Mouse (Mus musculus): ENCODE data around the gene Tcf7l2.

Tcf7l2 gene

GRCm38 (mm10) chr19:55902573-55903385, 161.2 kb downstream of the Tcf7l2 start:
- DNase-seq (ENCODE audit: low spot score), result no peak

GRCm38 (mm10) chr19:55909039-55909438, 167.4 kb downstream of the Tcf7l2 start:
- no peak for DNase-seq (ENCODE audit: low spot score)

- no peak for DNase-seq (ENCODE audit: low spot score)
These were observed 170.3 kb downstream of the Tcf7l2 start for GRCm38 (mm10) chr19:55911941-55912340.

DNA sequence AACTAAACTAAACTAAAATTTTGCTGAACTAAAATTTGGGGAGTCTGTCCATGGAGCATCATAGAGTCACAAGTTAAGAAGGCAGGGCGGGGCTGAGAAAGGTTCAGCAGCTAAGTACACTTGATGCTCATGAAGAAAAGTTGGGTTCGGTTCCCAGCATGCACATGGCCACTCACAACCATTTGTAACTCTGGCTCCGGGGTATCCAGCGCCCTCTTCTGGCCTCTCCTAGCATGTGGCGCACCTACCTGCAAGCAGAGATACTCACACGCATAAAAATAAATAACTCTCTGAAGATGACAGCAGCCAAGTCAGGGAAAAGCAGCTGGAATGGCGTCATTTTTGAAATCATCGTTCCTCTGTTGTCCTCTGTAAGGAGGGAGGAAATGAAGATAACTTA, 171.2 kb downstream of the Tcf7l2 start:
- no peak for DNase-seq (ENCODE audit: low spot score)

DNA sequence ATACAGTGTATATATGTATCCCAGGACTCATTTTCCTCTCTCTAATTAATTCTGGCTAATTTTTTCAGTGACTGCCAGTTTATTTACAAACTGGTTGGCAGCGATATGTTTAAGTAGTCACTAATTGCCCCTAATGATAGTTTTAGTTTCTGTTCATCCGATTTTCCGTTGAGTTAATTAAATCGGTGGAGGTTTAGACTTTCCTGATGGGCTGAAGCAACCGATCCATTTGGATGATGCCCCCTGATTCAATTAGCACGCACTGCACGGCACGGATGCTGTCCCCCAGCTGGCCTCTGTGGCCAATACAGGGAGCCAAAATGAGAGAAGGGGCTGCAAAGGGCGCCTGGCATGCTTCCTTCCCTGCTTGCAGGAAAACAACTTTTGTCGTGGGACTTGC, 172.0 kb downstream of the Tcf7l2 start:
- DNase-seq (ENCODE audit: low spot score), result no peak

- DNase-seq (ENCODE audit: low spot score), result no peak
These were observed 173.1 kb downstream of the Tcf7l2 start for GRCm38 (mm10) chr19:55914614-55915211.

- no peak for DNase-seq (ENCODE audit: low spot score)
These were observed 173.9 kb downstream of the Tcf7l2 start for GRCm38 (mm10) chr19:55915506-55915905.

GRCm38 (mm10) chr19:55916211-55916610, 174.6 kb downstream of the Tcf7l2 start:
- DNase-seq (ENCODE audit: low spot score), result no peak

DNA sequence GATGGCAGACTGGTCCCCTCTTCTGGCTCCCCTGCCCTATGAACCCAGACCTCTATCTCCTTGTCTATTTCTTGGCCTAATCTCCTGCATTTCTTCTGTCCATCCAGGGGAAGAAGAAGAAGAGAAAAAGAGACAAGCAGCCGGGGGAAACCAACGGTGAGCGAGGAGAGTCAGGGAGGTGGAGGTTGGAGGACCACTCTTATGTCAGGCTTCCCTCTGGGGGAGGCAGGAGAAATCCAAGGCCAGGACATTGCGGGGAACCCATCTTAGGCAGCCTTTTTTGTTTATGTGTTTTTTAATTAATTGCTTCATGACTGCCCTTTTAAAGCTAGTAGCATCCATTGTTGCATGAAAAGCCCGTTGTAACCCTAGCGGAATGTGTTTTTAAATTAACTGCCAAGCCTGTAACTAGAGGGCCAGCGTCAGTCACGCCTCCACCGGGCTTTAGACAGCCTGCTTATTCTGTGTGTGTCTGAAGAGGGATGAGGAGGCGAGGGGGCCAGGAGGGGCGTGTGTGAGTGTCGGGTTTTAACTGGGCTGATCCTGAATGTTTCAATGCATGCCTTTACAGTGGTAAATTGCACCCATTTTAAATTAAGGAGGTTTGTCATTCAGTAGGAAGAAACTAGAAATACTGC, 182.3 kb downstream of the Tcf7l2 start:
- no peak for DNase-seq (ENCODE audit: low spot score)

GRCm38 (mm10) chr19:55924800-55925199, 183.2 kb downstream of the Tcf7l2 start:
- no peak for DNase-seq (ENCODE audit: low spot score)

DNA sequence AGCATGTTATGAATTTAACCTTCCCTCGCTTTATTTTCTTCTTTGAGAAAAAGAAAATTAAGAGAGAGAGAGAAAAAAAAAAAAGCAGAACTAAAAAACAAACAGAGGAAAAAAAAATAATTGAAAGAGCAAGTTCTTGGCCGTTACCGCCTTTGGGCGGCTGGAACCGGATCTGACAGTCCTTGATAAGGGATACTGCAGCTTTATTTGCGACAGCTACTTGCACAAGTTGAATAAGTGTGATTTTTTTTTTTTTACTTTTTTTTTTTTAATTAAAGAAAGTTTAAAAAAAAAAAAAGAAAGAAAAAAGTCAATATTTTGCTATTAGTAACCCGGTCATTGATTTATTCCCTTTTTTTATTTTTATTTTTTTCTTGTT, 183.8 kb downstream of the Tcf7l2 start:
- no peak for DNase-seq (ENCODE audit: low spot score)

- no peak for DNase-seq (ENCODE audit: low spot score)
These were observed 184.3 kb downstream of the Tcf7l2 start for GRCm38 (mm10) chr19:55925804-55926521.

DNA sequence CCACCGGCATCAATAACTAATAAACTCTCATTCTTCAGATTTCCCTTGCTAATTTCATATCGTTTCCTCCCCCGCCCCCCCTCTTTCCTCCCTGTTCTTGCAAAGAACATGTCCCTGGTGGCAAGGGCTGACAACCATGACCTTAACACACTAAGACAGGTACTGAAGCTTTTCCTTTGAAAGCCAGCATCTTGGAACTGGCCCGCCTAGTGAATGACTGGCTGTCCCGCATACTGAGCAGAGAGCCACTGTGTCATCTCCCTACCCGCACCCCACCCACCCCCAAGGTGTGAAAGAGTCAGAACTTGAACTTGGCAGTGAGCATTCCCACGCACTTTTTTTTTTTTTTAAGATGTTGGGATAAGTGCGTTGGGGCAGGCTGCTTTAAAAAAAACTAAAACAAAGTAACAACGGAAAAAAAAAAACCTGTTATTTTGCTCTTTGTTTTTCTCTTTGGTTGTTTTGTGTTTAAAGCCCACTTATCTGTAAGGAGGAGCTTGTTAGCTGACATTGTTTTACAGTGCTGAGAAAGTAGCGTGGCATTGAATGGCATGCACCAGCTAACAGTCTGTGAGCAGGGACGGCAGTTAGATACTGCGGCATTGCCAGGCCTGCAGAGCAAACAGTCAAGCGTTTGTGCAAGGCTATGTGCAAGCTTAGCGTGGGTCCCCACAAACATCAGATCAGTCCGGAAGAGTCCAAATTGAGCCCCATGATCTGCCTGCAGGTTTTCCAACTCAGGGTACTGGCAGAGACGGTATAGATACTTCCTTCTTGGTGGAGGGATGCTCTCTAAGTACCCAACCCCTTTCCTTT, 185.4 kb downstream of the Tcf7l2 start:
- DNase-seq (ENCODE audit: low spot score), result no peak

DNA sequence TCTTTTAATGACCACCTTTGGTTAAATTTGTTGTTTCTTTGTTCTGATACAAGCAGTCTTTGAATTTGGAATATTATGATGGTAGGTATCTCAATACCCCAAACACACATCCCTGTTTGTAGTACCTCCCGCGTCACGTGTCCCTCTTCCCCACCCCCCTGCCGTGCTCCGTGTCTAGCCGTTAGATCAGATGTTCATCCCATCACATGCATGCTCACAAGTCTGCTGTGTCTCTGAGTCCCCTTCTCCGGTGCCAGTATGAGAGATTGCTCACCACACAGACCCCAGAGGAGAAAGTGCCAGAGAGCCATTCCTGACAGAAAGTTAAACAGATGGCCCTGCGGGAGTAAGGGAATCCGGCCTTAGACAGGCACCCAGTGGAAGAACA, 186.0 kb downstream of the Tcf7l2 start:
- no peak for DNase-seq (ENCODE audit: low spot score)

DNA sequence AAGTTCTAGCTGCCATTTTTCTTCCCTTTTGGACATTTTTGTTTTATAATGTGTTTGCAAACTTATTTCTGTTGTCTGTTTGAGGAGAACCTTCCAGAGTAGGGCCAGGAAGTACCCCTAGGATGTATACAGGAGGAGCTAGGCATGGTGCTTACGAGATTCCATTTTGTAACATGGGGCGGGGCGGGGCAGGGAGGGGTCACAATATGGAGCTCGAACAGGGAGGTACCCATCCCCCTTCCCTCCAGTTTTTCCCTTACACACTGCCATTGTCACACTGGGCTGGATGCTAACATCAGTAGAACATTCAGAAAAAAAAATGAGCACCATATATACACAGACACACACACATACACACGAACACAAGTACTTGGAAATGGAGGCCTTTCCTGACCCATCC, 187.1 kb downstream of the Tcf7l2 start:
- DNase-seq (ENCODE audit: low spot score), result no peak

GRCm38 (mm10) chr19:55931642-55932041, 190.0 kb downstream of the Tcf7l2 start:
- DNase-seq (ENCODE audit: low spot score), result no peak

- no peak for DNase-seq (ENCODE audit: low spot score)
These were observed 192.5 kb downstream of the Tcf7l2 start for GRCm38 (mm10) chr19:55933947-55934729.

- DNase-seq (ENCODE audit: low spot score), result no peak
These were observed 193.0 kb downstream of the Tcf7l2 start for GRCm38 (mm10) chr19:55934730-55935003.

DNA sequence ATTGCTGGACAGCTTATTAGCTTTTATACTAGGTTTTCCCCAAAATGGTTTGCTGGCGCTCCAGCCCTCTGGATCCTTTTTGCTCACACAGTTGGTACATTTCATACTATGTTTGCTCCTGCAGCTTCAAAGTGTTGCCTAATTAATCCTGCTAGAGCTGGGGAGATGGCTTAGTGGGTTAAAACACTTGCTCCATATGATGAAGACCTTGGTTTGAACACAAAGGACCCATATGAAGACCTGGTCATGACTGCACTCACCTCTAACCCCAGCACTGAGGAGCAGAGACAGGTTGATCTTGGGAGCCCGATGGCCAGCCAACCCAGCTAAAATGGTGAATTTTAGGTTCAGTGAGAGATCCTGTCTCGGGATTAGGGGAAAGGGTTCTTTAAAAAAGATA, 195.4 kb downstream of the Tcf7l2 start:
- no peak for DNase-seq (ENCODE audit: low spot score)

- DNase-seq (ENCODE audit: low spot score), result no peak
These were observed 196.8 kb downstream of the Tcf7l2 start for GRCm38 (mm10) chr19:55938254-55939046.
